Mouse (Mus musculus): Measurements from ENCODE around the gene Frmd4a.
A peak's percentile ranks its signal among the peaks of the same experiment; 100 is the strongest.

The Frmd4a gene

GRCm38 (mm10) chr2:4636656-4637055, 619.1 kb downstream of the Frmd4a start:
- no peak for DNase-seq

DNA sequence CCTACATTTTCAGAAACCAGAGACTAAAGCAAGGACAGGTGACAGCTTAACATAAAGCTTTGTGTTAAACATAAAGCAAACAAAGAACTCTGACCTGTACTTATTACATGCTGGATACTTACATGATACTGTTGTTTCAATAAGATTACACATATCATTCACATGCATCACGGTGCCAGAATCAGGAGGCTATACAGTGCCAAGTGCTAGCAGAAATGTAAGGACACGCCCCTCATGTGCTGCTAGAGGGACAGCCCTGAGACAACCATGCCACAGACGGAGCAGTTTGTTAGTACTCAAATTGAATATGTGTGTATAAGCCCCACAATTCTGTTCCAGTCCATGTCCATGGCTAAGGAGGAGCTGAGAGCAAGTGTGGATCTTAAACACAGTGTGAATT, 620.7 kb downstream of the Frmd4a start:
- DNase-seq = no peak

DNA sequence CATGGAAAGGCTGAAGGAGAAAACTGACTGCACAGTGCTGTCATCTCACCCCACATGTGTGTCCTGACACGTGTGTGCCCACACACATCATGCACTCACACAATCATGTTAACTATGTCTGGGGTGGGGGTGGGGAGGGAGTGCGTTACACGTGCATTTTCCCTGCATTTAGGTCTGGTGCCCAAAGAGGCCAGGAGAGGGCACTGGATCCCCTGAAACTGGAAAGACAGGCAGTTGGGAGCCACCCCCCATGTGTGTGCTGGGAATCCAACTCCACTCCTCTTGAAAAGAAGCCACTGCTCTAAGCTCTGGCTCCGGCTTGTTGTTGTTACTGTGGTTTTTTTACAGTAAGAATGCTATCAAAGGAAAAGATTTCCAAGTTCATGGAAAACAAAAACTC, 627.5 kb downstream of the Frmd4a start:
- DNase-seq = no peak

DNA sequence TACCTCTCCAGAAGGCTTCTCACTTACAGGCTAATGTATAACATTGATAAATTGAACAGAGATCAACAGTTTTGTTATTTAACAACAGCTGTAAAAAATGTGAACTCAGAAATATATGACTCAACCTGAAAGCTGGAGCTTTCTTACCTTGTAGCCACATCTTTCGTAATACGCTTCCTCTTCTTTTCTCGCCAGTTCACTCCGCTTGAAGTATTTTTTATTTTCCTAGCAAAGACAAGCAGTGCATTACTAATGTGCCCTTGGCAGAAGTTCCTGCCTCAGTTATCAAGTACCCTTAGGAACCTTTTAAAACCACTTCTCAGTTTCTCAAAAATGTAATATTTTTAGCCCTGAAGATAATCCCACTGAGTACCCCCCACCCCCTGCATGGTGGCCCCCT, 630.6 kb downstream of the Frmd4a start:
- no peak for DNase-seq

GRCm38 (mm10) chr2:4649646-4650045, 632.1 kb downstream of the Frmd4a start:
- DNase-seq = no peak

DNA sequence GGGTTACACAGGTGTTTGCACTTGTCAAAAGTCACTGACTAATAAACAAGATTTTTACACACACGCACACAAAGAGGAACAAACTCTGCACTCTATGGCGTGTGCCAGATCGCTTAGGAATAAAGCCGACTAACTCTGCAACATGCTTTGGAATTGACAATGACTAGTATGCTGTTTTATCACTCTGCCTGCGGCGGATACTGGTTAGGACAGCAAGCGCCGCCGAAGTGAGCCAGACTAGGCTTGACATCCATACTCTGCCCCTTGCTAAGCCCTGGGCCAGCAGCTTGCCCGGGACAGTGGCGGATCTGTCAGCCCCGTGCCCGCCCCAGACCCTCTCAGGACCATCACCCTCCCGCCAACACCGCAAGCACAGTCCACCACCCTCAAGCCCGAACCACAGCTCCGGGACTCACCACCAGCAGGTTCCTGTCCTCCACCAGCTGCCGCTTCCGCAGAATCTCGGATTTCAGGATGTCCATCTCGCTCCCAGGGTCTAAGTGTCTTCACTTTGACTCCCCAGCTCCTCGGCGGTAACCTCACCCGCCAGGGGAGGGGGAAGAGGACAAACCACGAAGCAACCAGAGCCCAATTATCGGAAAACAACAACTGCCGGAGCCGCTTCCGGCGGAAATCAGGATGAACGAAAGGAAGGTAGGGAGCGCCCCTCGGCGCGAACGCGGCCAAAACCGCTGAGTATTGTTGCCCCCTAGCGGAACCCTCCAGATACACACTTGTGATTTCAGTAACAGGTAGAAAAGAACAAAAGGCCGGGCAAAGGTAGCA, 634.2 kb downstream of the Frmd4a start, which contains the start of gene Prpf18:
Gene Prpf18 (minus strand): TSS at position 614 of the 786 bp plus-strand sequence.
- peak; percentile 91 for DNase-seq

DNA sequence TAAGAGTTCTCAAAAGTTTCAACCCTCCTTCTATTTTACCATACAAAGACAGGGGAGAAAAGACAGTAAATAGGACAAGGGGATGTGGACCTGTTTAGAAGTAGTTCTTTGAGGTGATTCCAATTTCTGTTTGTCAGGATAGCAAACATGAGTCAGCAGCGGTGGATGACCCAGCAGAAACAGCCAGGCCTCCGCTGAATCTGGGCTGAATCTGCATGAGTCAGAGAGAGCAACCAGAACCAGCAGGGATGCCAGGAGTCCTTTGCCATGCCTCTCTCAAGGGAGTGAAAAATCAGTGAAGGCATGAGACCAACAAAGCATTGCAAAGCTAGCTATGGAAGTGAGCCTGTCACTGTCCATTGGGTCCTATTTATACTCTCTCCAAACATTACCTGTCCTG, 643.2 kb downstream of the Frmd4a start:
- DNase-seq = no peak
